Mouse (Mus musculus): ENCODE results near the gene Eml5.
A peak's percentile ranks its signal among the peaks of the same experiment; 100 is the strongest.

Eml5 gene

DNA sequence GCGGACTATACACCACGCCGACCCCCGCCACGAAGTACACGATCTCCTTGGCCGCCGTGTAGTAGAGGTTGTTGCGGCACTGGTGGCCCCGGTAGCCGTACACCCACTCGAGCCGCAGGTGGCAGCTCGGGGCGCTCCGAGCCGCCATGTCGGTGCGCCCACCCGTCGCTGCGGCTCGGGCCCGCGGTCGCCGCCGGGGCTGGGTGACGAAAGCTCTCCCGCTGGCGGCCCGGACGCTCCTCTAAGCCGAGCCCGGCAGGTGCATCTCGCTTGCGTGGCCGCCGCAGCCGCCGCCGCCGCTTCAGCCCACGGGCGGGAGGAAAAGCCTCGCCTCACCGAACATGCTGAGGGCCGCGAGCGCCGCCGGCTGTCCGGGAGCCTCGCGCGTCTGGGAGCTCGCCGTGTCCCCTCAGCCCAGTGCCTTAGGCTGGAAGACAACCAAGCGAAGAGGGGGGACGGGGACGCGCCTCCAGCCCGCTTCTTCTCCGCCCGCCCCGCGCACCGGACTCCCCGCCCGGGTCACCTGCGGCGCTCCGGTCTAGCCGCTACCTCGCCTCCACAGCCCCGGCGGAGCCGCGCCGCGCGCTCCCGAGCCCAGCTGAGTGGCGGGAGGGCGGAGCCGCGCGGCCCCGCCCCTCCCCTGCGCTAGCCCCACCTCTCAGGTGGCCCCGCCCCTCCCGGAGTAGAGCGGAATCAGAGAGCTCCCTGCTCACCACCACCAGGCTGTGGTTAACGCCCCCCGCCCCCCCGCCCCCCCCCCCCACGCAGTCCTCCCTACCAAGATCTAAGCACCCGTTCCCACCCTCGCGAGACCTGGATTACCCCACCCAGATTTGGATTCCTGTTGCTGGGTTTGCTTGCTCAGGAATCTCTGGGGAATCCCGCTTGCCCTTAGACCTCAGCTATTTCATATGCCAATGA lies at the start of gene Eml5:
Gene Eml5, minus strand, starts transcription at position 604 of the 921 bp plus-strand sequence.
- peak; percentile 60 to 71 for DNase-seq (ENCODE audit: low spot score in 2 of 2)

GRCm38 (mm10) chr12:98932856-98933255 lies 31.6 kb upstream of the Eml5 start:
- DNase-seq (ENCODE audit: low spot score in 2 of 2): no peak

DNA sequence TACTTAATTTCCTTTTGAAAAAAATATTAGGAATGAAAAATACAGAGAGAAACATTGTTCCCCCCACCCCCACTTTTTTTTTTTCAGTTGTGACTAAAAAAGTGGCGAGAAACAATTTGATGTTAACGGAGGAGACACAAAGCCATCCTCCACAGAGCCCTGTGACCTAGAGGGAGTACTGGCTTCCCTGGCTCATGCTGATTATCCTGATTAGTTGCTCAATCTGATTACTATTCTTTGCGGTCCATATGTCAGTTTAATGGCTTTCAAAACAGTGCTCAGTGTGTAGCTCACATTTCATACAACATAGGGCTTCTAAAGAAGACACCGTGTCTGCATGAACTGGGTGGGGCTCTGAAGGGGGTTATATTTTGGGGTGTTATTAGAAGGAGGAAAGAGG lies 31.2 kb upstream of the Eml5 start:
- DNase-seq (ENCODE audit: low spot score in 2 of 2): no peak

DNA sequence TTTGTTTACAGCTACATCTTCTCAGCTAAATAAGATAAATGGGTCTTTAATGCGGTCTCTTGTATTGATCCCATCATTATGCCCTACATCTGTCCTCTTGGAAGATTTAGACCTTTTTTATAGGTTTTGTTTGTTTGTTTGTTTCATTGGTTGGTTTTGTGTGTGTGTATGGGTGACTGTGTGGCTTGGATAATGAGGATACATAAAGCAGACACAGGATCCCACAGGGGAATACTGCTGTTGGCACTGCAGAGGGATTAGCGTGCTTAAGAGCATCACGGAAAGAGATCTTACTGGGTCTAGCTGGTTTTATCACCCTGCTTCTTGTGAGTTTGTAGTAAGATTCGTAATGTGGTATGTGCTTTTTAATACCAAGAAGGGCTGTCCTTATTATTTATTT lies 29.9 kb upstream of the Eml5 start:
- DNase-seq (ENCODE audit: low spot score in 2 of 2): no peak

DNA sequence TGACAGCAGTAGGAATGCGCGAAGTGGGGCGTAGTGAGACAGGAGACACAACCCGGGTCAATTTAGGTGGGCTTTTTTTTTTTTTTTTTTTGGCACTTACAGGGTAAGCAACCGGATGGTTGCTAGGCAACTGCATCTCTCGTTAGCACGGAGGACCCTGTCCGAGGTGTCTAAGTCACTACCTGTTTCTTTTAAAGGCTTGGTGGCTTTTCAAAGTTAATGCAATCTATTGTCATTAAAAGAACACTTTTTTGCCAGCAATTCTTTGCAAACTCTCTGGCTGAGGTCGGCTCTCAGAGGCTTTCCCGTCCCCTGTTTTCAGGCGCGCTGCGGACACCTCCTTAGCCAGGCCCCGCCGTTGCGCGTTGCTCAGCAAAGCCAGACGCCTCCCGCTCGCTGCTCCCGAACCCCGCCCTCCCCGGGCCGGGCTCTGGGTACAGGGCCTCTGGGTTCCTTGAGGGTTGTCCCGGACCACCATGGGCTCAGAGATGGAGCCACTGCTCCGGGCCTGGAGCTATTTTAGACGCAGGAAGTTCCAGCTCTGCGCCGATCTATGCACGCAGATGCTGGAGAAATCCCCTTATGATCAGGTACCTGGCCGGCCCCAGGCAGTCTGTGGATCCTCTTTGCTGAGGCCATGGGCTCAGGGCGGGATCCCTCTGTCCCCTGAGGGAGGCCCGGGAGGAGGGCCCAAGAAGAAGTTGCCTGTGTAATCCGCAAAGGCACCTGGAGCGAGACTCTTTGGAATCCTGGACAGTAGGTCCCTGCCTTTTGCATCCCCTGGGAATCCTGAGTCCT lies 19.1 kb upstream of the Eml5 start, which contains the start of gene Ttc8:
Gene Ttc8, plus strand, starts transcription at position 381 of the 798 bp plus-strand sequence.
- DNase-seq (ENCODE audit: low spot score in 2 of 2): peak; percentile 83 to 84

DNA sequence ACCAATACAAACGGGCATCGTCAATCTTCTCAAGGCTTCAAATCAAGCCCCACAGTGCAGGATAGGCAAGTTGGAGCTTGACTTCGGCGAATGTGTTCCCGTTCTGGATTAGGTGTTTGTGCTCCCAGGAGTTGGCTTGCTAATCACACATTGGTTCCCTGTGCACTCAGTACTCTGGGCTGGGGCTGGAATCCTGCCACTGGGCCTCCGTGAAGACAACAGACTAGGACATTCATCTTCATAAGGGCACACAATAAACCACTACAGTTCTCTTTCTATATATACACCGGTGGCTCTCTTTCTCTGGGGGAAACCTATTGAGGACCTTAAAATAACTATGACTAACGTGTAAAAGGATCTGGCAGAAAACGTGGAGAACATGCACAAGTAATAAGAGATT lies 8.8 kb upstream of the Eml5 start:
- no peak for DNase-seq (ENCODE audit: low spot score in 2 of 2)

GRCm38 (mm10) chr12:98905466-98905865 lies 4.2 kb upstream of the Eml5 start:
- DNase-seq (ENCODE audit: low spot score in 2 of 2): no peak

DNA sequence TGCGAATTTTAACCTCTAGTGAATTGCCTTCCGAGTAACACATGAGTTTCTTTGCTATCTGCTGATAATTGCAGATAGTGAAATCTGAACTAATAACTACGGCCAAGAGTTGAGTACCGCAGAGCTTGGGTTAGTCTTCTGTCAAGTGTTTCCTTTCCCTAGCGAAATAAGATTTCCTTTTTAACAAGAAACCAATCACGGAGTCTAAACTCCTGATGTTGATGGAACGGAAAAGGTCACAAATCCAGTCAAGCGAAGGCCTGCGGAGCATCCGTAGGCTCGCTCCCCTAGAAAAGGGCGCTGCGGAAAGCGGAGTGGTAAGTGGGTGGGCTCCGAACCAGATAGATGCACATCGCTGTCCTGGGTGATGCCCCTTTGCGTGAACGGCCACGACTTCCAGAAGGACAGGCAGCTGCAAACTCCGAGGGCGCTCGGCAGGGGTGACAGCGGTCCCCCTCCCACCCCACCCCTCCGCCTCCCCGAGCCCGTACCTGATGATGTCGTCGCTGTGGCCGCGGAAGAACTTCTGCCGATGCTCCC lies 873 bp downstream of the Eml5 start:
- DNase-seq (ENCODE audit: low spot score in 2 of 2): no peak

DNA sequence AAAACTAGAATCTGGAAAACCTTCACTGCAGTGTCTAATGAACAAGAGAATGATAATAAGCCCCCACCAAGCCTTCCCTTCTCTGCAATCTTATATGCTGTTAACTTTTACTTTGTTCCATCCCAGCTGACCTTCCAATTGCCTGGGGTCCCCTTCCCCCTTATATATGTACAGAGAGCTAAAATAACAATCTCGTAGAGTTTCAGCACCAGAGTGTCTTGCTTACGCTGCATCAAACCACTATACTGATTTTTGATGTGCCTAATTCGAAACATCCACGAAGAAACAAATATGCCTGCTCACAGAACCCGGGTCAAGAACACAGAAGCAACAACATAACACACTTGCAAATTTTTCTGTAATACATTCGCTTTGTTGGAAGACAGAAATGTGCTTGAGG lies 1.6 kb downstream of the Eml5 start:
- no peak for DNase-seq (ENCODE audit: low spot score in 2 of 2)

DNA sequence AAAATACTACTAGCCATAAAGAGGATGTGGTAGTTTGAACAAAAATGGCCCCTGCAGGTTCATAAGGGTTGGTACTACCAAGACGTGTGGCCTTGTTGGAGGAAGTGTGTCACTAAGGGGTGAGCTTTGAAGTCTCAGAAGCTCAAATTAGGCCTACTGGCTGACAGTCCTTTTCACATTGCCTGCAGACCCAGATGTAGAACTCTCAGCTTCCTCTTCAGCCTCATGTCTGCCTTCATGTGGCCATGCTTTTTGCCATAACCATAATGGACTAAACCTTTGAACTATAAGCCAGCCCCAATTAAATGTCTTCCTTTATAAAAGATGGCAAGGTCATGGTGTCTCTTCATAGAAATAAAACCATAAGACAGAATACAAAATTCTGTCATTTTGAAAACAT lies 4.5 kb downstream of the Eml5 start:
- DNase-seq (ENCODE audit: low spot score in 2 of 2): no peak

DNA sequence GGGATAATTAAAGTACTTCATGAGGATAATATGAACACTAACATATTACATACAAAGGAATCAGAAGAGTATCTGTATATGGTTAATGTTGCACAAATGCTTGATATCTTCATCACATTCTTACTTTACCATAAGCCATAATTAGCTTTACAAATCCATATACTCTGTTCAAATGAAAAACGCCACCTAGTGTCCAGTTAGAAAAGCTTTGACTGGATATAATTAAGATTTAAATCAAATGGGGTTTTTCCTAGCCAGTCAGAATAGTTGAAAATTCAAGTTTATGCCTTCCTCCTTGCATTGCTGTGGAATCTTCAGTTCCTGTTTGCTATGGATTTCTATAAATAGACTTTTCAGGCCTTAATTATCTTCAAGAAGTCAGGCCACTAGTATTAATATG lies 16.8 kb downstream of the Eml5 start:
- DNase-seq (ENCODE audit: low spot score in 2 of 2): no peak

- no peak for DNase-seq (ENCODE audit: low spot score in 2 of 2)
Observed at GRCm38 (mm10) chr12:98881796-98882195, 19.5 kb downstream of the Eml5 start.

- no peak for DNase-seq (ENCODE audit: low spot score in 2 of 2)
Observed at GRCm38 (mm10) chr12:98878693-98879092, 22.6 kb downstream of the Eml5 start.

DNA sequence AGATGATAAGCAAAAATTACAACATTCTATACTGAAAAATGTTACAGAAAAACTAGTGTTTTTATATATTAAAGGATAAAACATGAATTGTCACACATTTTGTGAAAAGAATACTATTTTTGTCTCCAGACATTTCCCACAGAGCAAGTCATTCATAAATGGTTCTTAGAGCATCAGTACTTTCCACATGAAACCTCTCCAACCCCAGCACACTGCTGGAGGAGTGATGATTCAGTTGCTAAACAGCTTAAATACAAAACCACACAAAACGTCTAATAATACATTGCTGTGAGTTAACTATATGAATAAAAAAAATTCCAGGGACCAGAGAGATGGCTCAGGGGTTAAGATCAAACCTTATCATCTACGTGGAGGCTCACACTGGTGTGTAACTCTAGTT lies 26.1 kb downstream of the Eml5 start:
- no peak for DNase-seq (ENCODE audit: low spot score in 2 of 2)

- no peak for DNase-seq (ENCODE audit: low spot score in 2 of 2)
Observed at GRCm38 (mm10) chr12:98872836-98873235, 28.4 kb downstream of the Eml5 start.

- no peak for DNase-seq (ENCODE audit: low spot score in 2 of 2)
Observed at GRCm38 (mm10) chr12:98863436-98863835, 37.8 kb downstream of the Eml5 start.

- no peak for DNase-seq (ENCODE audit: low spot score in 2 of 2)
Observed at GRCm38 (mm10) chr12:98860316-98860715, 41.0 kb downstream of the Eml5 start.

DNA sequence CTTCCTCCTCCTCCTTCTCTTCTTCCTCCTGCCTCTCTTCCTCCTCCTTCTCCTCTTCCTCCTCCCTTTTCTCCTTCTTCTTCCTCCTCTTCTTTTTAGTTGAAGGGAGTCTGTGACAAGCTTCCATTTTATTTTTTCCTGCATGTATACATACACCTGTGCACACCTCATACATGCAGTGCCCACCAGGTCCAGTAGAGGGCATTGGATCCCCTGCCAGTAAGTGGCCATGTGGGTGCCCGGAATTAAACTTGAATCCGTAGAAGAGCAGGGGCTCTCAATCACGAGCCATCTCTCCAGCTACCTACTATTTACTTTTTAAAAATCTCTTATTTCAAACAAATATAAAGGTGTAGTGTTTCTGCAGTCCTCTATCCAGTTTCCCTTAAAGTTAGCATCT lies 50.5 kb downstream of the Eml5 start:
- no peak for DNase-seq (ENCODE audit: low spot score in 2 of 2)

GRCm38 (mm10) chr12:98844774-98845173 lies 56.5 kb downstream of the Eml5 start:
- no peak for DNase-seq (ENCODE audit: low spot score in 2 of 2)

DNA sequence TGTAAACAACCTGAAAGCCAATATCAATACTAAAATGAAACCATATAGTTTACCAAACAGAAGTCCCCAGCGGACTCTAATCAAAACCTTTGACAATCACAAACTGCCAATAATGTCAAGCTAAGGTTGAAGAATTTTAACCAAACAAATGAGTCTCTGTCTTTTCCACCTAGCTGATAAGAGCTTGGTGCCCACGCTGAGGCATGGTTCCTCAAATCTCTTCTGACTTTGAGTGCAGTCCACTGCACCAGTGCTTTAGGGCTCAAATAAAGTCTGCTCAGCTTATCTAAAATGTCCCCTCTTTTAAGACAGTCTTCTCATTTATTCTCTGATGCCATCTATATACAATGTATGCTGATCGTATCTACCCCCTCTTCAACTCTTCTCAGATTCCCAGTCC lies 61.1 kb downstream of the Eml5 start:
- no peak for DNase-seq (ENCODE audit: low spot score in 2 of 2)

DNA sequence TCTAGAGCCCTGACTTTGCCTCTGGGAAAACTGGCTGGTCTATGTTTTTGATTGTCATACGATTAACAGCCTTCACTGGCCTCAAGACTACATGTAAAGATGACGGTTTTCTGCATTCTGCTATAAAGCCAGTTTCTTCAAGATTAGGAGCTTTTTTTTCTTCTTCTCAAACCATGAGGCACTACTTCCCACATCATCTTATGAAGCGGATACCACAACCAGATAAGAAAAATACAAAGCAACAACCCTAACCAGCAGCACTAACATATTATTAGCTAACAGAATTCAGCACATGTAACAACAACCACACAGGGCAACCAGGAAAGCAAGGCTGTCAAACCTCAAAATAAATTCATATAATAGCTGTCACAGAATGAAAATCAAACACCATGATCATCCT lies 63.3 kb downstream of the Eml5 start:
- no peak for DNase-seq (ENCODE audit: low spot score in 2 of 2)

- no peak for DNase-seq (ENCODE audit: low spot score in 2 of 2)
Observed at GRCm38 (mm10) chr12:98835466-98835865, 65.8 kb downstream of the Eml5 start.

DNA sequence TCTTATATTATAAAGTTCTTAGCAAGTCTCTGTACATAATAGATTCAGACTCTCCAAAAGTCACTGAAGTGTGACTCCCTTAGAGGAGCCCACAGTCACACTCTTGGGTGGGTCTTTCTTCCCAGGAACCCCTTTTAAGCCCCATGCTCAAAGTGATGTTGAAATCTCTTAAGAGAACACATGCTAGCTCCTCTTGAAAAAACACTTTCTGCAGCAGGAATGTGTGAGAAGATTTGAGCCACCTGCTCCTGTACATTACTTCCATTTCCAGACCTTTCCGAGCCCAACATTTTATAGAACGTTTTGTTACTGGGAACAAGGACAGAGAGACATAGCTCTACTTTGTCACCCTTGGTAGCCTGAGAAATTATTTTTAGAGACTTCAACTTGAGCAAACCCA lies 66.4 kb downstream of the Eml5 start:
- DNase-seq (ENCODE audit: low spot score in 2 of 2): no peak
